Mouse (Mus musculus) adipocyte (in vitro differentiated cells): ENCODE measurements at regions not wholly inside any gene's neighbourhood (a gene's known extent, or its start where the extent isn't known, plus 50 kb on each side); places are given as distances from the start of the nearest gene placed in this dataset.

Experiments
- DNase-seq: peaks from one replicate; pipeline ENCODE4 v3.0.0-alpha.2; 2016; ENCODE audit warnings: low spot score

DNA sequence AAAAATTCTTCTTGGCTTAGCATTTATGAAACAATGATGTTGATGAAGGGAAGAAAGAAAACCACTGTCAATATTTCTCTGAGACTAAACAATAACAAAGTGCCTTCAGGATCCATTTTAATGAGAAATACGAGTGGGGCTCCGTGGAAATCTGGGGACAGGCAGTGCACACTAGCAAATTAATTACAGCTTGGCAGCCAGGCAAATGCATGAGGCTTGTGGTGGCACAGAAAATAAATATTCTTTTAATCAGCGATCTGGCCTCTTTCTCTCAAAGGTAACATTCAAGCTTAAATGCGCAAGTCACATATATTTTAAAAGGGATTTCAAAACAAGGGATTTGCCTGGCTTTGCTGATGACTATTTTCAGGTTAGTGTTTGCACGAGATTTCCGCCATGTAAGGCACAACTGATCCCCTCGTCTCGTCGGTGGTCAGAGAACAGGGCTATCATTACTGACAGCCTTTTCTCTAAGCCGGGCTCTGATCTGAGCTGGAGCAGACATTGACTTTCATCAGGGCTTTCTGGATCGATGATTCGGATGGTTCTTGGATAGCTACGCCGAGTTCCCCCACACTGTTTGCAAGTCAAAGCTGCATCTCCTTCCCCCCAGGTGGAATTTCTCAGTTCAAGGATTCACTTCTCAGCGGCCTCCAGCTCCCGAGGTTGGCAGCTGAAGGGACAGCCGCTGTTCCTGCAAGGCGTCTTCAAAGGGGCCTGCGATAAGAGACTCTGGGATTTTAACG, 109.1 kb upstream of the Ptbp2 start:
- DNase-seq, result no peak

DNA sequence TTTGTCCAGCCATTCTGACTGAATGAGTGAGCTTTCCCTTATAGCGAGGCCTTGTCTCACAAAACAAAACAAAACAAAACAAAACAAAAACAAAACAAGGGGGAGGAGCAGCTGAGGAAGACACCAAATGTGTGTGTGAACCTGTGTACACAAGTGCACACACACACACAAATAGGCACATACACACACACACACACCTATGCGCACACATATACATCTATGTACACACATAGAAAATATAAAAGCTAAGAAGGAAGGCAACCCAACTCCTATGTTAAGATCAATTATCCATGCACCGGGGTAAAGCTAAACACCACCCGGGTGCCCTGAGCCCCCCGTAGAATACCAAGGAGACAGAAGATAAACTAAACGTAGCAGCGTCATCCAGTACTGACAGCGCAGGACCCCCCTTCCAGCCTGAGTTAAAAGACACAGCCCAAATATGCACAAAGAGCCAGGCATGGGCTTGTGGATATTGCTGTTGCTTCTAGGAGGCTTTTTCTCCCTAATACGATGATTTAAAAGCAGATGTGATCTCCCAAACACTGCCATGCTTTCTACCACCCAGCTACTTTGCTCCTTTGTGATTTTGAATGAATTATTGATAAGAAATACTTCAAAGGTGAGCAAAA, 108.4 kb upstream of the Ptbp2 start:
- no peak for DNase-seq

DNA sequence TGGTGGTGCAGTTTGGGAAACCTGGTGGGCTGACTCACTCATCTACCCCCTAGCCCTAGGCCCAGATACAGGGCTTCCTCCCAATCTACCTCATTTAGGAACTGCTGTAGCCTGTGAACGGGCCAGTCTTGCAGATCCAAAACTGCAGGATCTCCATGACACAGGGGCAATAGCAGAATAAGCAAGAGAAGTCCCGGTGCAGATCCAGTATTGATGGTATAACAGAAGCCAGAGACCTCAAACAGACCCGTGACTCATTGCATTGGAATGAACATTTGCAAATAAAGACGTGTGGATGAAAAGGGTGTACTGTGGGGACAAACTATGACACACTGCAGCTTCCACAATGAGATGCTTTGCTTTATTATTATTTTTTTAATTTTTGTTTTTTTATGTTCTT, 106.6 kb upstream of the Ptbp2 start:
- no peak for DNase-seq

DNA sequence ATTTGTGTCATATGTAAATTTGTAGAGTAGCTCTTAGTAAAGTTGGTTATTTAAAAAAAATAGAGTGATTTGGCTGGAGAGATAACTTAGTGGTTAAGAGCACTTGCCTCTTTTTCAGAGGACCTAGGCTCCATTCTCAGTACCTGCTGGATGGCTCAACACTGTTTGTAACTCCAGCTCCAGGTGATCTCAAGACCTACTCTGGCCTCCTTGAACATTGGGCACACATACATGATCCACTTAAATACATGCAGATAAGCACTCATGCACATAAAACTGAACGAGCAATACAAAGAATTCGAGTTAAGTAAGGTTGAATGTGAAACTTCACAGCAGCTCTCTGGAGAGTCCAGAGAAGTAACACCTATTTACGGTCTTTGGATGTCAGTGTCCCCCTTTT, 104.2 kb upstream of the Ptbp2 start:
- no peak for DNase-seq

DNA sequence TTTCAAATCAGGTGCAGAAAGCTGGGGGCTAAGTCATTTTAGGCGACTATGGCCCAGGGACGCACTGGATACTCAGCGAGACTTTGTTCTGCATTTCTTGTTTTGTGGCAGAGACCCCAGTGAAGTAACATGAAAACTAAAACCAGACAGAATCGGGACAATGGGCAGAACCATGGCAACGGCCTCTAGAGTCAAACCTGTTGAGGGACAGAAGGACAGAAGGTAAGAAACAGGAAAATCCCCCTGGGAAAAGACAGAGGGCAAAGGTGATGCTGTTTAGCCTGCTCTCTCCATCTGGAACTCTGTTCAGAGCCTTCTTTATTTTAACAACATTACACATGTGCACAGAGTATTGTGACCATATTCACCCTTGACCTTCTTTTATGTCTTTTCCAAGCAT, 92.1 kb upstream of the Ptbp2 start:
- DNase-seq, result no peak

DNA sequence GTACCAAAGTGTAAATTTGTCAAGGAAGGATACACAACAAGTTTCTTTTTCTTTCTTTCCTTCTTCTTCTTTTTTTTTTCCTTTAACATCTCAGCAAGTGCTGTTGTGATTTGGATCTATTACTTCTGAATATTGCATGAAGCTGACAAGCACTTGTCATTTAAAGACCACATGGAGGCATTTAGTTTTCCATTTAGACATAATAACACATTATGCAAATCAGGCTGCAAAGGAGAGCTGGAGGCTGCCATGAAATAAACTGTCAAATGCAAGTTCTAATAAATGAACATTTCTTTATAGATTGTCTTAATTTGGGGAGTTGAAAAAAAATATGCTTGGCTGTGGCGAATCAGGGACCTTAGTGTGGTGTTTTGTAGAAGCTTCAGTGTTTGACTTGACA, 90.8 kb upstream of the Ptbp2 start:
- DNase-seq, result no peak

DNA sequence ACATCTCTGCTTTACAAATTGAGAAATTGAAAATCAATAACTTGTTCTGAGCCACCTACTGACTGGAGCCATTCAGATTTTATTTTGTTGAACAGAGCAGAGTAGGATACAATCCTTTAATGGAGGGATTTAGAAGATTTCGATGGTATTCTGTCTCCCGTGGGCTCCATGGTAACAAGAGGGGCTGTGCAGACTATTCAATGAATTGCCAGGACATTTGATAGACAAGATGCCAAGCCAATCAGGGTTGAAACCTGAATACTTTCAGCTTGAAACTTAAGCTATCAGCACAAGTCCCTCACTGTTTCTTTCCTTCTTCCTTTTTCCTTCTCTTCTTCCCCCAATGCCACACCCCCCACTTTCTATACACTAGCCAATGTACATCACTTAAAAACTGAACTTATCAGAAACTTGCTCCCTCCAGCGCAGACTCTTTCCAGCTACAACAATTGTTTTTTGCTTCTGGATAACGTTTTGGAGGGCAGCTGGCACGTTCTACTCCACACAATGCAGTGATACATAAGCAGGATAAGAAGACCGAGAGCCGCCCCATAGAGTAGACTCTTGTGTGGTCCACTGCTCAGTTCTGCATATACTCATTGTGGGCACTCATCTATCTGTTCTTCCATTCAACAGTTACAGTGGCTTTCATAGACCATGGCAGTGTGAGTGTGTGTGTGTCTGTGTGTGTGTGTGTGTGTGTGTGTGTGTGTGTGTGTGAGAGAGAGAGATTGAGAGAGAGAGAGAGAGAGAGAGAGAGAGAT, 78.1 kb upstream of the Ptbp2 start:
- DNase-seq, result no peak
